Mouse (Mus musculus): Measurements from ENCODE around the gene Tmem101. TPM values are rescaled to one million over a fixed set of nuclear protein-coding genes. Genes with fewer than 3 reads are reported as not detected.

The Tmem101 gene
- polyA plus RNA-seq, 1 experiment from 2014 or later = 26.3 TPM

DNA sequence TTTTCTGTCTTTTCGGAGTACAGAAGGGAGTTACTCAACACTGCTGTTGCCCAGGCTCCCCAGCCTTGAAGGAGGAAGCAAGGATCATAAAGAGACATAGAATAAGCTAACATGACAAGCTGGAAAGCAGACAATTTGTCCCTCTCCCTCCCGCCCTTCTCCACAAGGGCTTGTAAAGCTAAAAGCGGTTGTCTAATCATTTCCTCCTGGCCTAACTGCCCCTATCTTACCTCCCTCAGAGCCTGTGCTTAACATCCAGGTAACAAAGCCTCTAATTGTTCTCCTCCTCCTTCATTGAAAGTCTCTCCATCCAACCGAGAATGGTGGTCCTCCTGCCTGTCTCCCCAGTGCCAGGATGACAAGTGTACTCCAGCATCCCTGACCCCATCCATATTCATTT, 34.6 kb upstream of the Tmem101 start:
- no peak for TF ChIP-seq CTCF (IDR thresholded peaks at IDR 0.05; ENCODE audit: low read depth)
- H3K4me3 ChIP-seq (ENCODE audit: low read depth, low read length) = peak overlapping the region; percentile 54
- H3K36me3 ChIP-seq (ENCODE audit: insufficient read depth) = peaks cover 38% of the 10 kb centered on the region
- H3K4me1 ChIP-seq (ENCODE audit: insufficient read depth) = peaks cover 4% of the 10 kb centered on the region
- H3K4me2 ChIP-seq = peak overlapping the region; percentile 92
- no peaks in the 10 kb centered on the region for H3K27me3 ChIP-seq (ENCODE audit: insufficient read depth, low read length)
- 0 out of 2 replicates have a peak overlapping the region, but pooled peaks have one; percentile 0 for H3K9ac ChIP-seq
- ATAC-seq (ENCODE audit: insufficient read depth) (no peak), DNase-seq (no peak)
- H3K9me3 ChIP-seq (ENCODE audit: low read depth, low read length) = no peaks in the 10 kb centered on the region
- WGBS = 53% methylated on average over 4 of the region's 4 CpGs
- H3K27ac ChIP-seq (ENCODE audit: low read depth) = no peak overlapping the region

DNA sequence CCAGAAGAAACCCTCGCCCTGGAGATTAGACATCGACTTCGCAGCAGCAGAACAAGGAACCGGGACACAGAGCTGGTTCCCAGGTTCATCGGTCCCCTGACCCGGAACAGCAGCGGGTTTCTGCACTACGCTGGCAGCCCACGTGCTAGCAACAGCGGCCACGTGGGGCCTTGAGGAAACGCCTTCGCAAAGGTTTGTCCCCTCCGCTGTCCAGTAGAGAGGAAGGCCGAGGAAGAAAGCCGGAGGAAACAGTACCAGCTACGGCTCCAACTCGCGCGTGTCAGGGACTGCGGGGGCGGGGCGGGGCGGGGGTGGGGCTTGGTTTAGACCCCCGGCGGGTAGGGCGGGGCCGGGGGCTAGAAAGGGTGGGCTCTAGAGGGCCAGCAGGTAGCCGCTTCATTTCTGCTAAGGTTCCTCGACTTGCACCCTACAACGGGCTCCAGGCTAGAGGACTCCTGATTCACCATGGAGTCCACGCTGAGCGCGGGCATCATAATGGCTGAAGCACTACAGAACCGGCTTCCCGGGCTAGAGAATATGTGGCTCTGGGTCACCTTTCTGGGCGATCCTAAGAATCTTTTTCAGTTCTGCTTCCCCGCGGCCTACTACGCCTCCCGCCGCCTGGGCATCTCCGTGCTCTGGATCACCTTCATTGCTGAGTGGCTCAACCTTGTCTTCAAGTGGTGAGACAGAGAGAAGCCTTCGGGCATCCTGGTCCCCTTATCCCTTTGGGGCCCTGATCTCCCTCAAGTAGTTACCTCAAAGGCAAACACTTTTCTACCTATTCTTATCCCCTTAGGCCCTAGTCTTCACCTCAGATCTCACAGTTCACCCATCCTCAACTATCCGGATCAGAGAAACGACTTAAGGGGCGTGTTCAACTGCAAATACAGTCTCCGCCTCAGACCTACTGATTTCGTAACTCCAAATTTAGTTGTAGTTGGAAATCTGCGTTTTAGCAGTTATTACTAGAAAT, 33.5 kb upstream of the Tmem101 start, which contains the start of gene G6pc3:
Gene G6pc3 (plus strand): TSS at position 160 of the 976 bp plus-strand sequence.
- Histone ChIP-seq H3K27me3 (ENCODE audit: insufficient read depth, low read length) (no peaks in the 10 kb centered on the region), H3K9me3 (ENCODE audit: low read depth, low read length) (no peaks in the 10 kb centered on the region), H3K9ac (peak within 1 kb of the TSS; percentile 60), H3K36me3 (ENCODE audit: insufficient read depth) (peaks cover 27% of the 10 kb centered on the region), H3K4me3 (ENCODE audit: low read depth, low read length) (peak within 1 kb of the TSS; percentile 54), H3K4me2 (peak within 1 kb of the TSS; percentile 92), H3K27ac (ENCODE audit: low read depth) (no peak within 1 kb of the TSS; the same call in 1 of the 2 replicates), H3K4me1 (ENCODE audit: insufficient read depth) (peaks cover 6% of the 10 kb centered on the region)
- TF ChIP-seq CTCF (IDR thresholded peaks at IDR 0.05; ENCODE audit: low read depth) = no peak
- WGBS = under 1% methylated on average over 50 of the region's 50 CpGs
- ATAC-seq (ENCODE audit: insufficient read depth) (peak; percentile 87), DNase-seq (peak; percentile 95)

DNA sequence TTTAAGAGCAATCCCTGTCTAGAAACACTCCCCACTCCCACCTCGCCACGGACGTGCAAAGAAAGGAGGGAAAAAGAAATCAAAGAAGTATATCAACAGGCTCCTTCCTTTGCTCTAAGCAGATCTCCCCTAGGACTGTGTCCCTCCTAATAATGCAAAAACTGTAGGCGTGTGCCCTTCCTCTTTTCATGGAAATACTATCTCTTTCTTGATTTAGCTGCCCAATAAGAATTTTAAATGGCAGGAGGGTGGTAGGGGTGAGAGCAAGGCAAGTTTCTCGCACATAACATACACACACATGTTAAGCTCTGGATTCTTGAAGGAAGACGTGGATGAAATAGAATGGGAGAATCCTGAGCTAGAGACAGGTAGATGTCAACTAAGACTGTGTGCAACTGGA, 32.8 kb upstream of the Tmem101 start:
- peak overlapping the region; percentile 54 for H3K4me3 ChIP-seq (ENCODE audit: low read depth, low read length)
- no peak for TF ChIP-seq CTCF (IDR thresholded peaks at IDR 0.05; ENCODE audit: low read depth)
- H3K27me3 ChIP-seq (ENCODE audit: insufficient read depth, low read length) = no peaks in the 10 kb centered on the region
- no peak overlapping the region for H3K27ac ChIP-seq (ENCODE audit: low read depth)
- H3K36me3 ChIP-seq (ENCODE audit: insufficient read depth) = peaks cover 20% of the 10 kb centered on the region
- H3K9ac ChIP-seq = peak overlapping the region; percentile 60
- H3K4me2 ChIP-seq = peak overlapping the region; percentile 92
- DNase-seq = no peak
- H3K4me1 ChIP-seq (ENCODE audit: insufficient read depth) = peaks cover 6% of the 10 kb centered on the region
- ATAC-seq (ENCODE audit: insufficient read depth) = no peak
- H3K9me3 ChIP-seq (ENCODE audit: low read depth, low read length) = no peaks in the 10 kb centered on the region
- WGBS = 65% methylated on average over 6 of the region's 6 CpGs

DNA sequence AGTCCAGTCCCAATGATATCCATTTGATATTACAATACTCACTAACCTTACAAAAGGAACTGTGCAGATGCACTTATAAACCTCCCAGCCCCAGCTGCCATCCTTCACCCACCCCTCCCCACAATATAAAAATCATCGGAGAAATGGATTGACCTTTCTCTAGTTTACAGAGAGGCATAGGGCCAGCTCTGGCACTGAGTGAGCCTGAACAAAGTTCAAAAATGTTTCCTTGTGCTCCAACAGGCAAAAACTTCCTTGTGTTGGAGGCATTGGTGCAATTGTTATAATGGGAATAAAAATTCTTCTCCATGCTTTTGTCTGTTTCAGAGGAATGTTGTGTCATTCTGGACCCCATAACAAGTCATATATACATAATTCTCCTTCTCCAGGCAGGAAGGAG, 30.0 kb upstream of the Tmem101 start:
- WGBS = 58% methylated on average over 1 of the region's 1 CpGs
- no peaks in the 10 kb centered on the region for H3K9me3 ChIP-seq (ENCODE audit: low read depth, low read length)
- peaks cover 18% of the 10 kb centered on the region for H3K36me3 ChIP-seq (ENCODE audit: insufficient read depth)
- DNase-seq = no peak
- no peak overlapping the region for H3K9ac ChIP-seq
- no peak overlapping the region for H3K4me2 ChIP-seq
- H3K4me1 ChIP-seq (ENCODE audit: insufficient read depth) = peaks cover 6% of the 10 kb centered on the region
- H3K4me3 ChIP-seq (ENCODE audit: low read depth, low read length) = no peak overlapping the region
- no peak for TF ChIP-seq CTCF (IDR thresholded peaks at IDR 0.05; ENCODE audit: low read depth)
- no peak for ATAC-seq (ENCODE audit: insufficient read depth)
- no peaks in the 10 kb centered on the region for H3K27me3 ChIP-seq (ENCODE audit: insufficient read depth, low read length)
- no peak overlapping the region for H3K27ac ChIP-seq (ENCODE audit: low read depth)

DNA sequence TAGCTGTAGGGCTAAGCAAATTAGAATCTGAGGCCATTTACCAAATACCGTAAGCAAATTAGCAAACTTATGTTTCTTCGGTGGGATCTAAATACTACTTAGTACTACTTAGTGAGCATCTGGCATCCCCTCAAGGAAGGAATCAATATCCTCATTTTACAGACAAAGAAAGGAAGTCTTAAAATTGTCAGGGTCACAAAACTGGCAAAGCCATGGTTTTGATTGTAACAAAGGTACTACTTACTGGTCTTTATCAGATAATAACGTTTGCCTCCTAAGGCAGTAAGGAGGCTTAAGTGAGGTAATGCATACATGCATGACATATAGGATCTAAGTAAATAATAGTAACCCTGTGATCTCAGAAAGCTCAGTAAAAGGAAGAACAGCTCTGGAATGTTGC, 29.5 kb upstream of the Tmem101 start:
- H3K9ac ChIP-seq = peak overlapping the region; percentile 89; the same call in 1 of the 2 replicates

DNA sequence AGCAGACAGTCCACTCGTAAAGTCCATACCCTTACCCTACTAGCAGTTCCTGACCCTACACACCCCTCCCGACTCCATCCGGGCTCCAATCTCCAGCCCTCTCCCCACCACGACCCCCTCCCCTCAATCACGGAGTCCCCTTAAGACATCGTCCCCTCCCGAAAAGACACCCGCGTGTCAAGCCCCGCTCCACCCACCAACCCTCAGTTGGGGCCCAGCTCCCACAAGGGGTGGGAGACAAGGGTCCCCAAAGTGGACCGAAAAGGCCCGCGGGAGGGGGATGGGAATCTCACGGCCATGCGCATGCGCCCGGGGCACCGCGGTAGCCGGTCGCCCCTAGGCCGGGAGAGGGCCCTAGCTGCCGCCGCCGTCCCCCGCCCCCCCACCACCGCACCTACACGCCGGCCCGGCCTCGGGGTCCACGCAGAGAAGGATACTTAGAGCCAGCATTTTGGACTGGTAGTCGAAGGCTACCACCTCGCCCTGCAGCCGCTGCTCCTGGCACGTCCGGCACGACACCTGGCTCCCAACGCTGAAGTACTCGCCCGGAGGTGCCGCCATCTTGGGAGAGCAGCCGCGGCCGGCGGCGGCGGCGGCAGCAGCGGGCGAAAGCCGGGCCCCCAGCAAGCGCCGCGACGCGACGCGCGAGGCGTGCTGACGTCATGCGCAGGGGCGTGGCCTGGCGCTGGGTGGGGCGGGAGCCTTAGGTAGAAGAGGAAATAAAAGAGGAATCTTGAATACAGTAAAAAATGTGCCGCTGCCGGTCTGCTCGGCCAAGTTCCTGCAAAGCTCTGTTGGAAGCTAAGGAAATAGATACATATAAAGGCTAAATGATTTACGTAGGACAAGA, 28.7 kb upstream of the Tmem101 start, which contains the start of gene Lsm12:
Gene Lsm12 (minus strand): TSS at position 651 of the 850 bp plus-strand sequence.
- under 1% methylated on average over 70 of the region's 70 CpGs for WGBS
- Histone ChIP-seq H3K27ac (ENCODE audit: low read depth) (peak within 1 kb of the TSS; percentile 94), H3K4me3 (ENCODE audit: low read depth, low read length) (peak within 1 kb of the TSS; percentile 98), H3K9ac (peak within 1 kb of the TSS; percentile 89), H3K4me2 (peak within 1 kb of the TSS; percentile 86), H3K36me3 (ENCODE audit: insufficient read depth) (peaks cover 31% of the 10 kb centered on the region), H3K9me3 (ENCODE audit: low read depth, low read length) (no peaks in the 10 kb centered on the region), H3K4me1 (ENCODE audit: insufficient read depth) (peaks cover 3% of the 10 kb centered on the region; the same call in 1 of the 2 replicates), H3K27me3 (ENCODE audit: insufficient read depth, low read length) (no peaks in the 10 kb centered on the region)
- DNase-seq (peak; percentile 98), ATAC-seq (ENCODE audit: insufficient read depth) (peak; percentile 83)
- TF ChIP-seq CTCF (IDR thresholded peaks at IDR 0.05; ENCODE audit: low read depth) = no peak

More for the DNA sequence above, 29.5 kb upstream of the Tmem101 start:
- H3K4me1 ChIP-seq (ENCODE audit: insufficient read depth) = peaks cover 6% of the 10 kb centered on the region
- TF ChIP-seq CTCF (IDR thresholded peaks at IDR 0.05; ENCODE audit: low read depth) = no peak
- peak overlapping the region; percentile 98 for H3K4me3 ChIP-seq (ENCODE audit: low read depth, low read length)
- DNase-seq (no peak), ATAC-seq (ENCODE audit: insufficient read depth) (no peak)
- H3K27ac ChIP-seq (ENCODE audit: low read depth) = peak overlapping the region; percentile 94; the same call in 1 of the 2 replicates
- no peaks in the 10 kb centered on the region for H3K27me3 ChIP-seq (ENCODE audit: insufficient read depth, low read length)
- WGBS = 41% methylated on average over 3 of the region's 3 CpGs
- peak overlapping the region; percentile 86 for H3K4me2 ChIP-seq
- H3K9me3 ChIP-seq (ENCODE audit: low read depth, low read length) = no peaks in the 10 kb centered on the region
- H3K36me3 ChIP-seq (ENCODE audit: insufficient read depth) = peaks cover 23% of the 10 kb centered on the region

Data from lung, embryonic 14.5 days (tissue).